Mouse (Mus musculus): ENCODE measurements at regions not wholly inside any gene's neighbourhood (a gene's known extent, or its start where the extent isn't known, plus 50 kb on each side); places are given as distances from the start of the nearest gene placed in this dataset.
A peak's percentile ranks its signal among the peaks of the same experiment; 100 is the strongest.

GRCm38 (mm10) chrX:99402841-99403520 lies 68.1 kb downstream of the Pja1 start:
- Histone ChIP-seq H3K27ac (no peak overlapping the region), H3K9ac (replicated peaks; ENCODE audit: low read length) (no peak overlapping the region), H3K4me1 (ENCODE audit: insufficient read depth, low read length) (no peaks in the 10 kb centered on the region), H3K4me3 (ENCODE audit: low read length) (no peak overlapping the region), H3K27me3 (ENCODE audit: insufficient read depth, low read length) (no peaks in the 10 kb centered on the region), H3K36me3 (ENCODE audit: insufficient read depth, low read length) (no peaks in the 10 kb centered on the region), H3K4me2 (ENCODE audit: low read depth, low read length) (no peak overlapping the region), H3K9me3 (ENCODE audit: low read length) (no peaks in the 10 kb centered on the region)
- DNase-seq (ENCODE audit: low spot score) (no peak), ATAC-seq (peak; percentile 45; the same call in 1 of the 2 replicates)
- WGBS, result 51% methylated on average over 9 of the region's 9 CpGs
- peak; percentile 61 for TF ChIP-seq CTCF (IDR thresholded peaks at IDR 0.05; ENCODE audit: low read depth)

GRCm38 (mm10) chrX:99397344-99397743 lies 73.7 kb downstream of the Pja1 start:
- Histone ChIP-seq H3K4me1 (ENCODE audit: insufficient read depth, low read length) (no peaks in the 10 kb centered on the region), H3K27ac (no peak overlapping the region), H3K9ac (replicated peaks; ENCODE audit: low read length) (no peak overlapping the region), H3K4me2 (ENCODE audit: low read depth, low read length) (no peak overlapping the region), H3K36me3 (ENCODE audit: insufficient read depth, low read length) (no peaks in the 10 kb centered on the region), H3K4me3 (ENCODE audit: low read length) (no peak overlapping the region), H3K9me3 (ENCODE audit: low read length) (no peaks in the 10 kb centered on the region), H3K27me3 (ENCODE audit: insufficient read depth, low read length) (0 out of 2 replicates have a peak, but pooled peaks cover 5% of the 10 kb centered on the region)
- ATAC-seq (no peak), DNase-seq (ENCODE audit: low spot score) (no peak)
- 41% methylated on average over 8 of the region's 8 CpGs for WGBS
- no peak for TF ChIP-seq CTCF (IDR thresholded peaks at IDR 0.05; ENCODE audit: low read depth)

GRCm38 (mm10) chrX:99396180-99396579 lies 74.9 kb downstream of the Pja1 start:
- H3K9ac ChIP-seq (replicated peaks; ENCODE audit: low read length), result no peak overlapping the region
- no peaks in the 10 kb centered on the region for H3K36me3 ChIP-seq (ENCODE audit: insufficient read depth, low read length)
- no peak overlapping the region for H3K4me3 ChIP-seq (ENCODE audit: low read length)
- TF ChIP-seq CTCF (IDR thresholded peaks at IDR 0.05; ENCODE audit: low read depth), result no peak
- no peak for DNase-seq (ENCODE audit: low spot score)
- WGBS, result 61% methylated on average over 6 of the region's 6 CpGs
- no peak overlapping the region for H3K27ac ChIP-seq
- H3K9me3 ChIP-seq (ENCODE audit: low read length), result no peaks in the 10 kb centered on the region
- no peak overlapping the region for H3K4me2 ChIP-seq (ENCODE audit: low read depth, low read length)
- no peaks in the 10 kb centered on the region for H3K4me1 ChIP-seq (ENCODE audit: insufficient read depth, low read length)
- no peak for ATAC-seq
- H3K27me3 ChIP-seq (ENCODE audit: insufficient read depth, low read length), result 0 out of 2 replicates have a peak, but pooled peaks cover 5% of the 10 kb centered on the region

GRCm38 (mm10) chrX:99395067-99395466 lies 76.0 kb downstream of the Pja1 start:
- no peak for TF ChIP-seq CTCF (IDR thresholded peaks at IDR 0.05; ENCODE audit: low read depth)

GRCm38 (mm10) chrX:99391628-99392027 lies 79.4 kb downstream of the Pja1 start:
- ATAC-seq, result no peak
- WGBS, result 72% methylated on average over 6 of the region's 6 CpGs
- DNase-seq (ENCODE audit: low spot score), result no peak

More at GRCm38 (mm10) chrX:99395067-99395466, 76.0 kb downstream of the Pja1 start:
- DNase-seq (ENCODE audit: low spot score) (no peak), ATAC-seq (no peak)
- H3K9ac ChIP-seq (replicated peaks; ENCODE audit: low read length), result no peak overlapping the region
- H3K27me3 ChIP-seq (ENCODE audit: insufficient read depth, low read length), result 0 out of 2 replicates have a peak, but pooled peaks cover 5% of the 10 kb centered on the region
- 83% methylated on average over 3 of the region's 3 CpGs for WGBS
- H3K9me3 ChIP-seq (ENCODE audit: low read length), result no peaks in the 10 kb centered on the region
- no peak overlapping the region for H3K4me3 ChIP-seq (ENCODE audit: low read length)
- no peak overlapping the region for H3K4me2 ChIP-seq (ENCODE audit: low read depth, low read length)
- H3K36me3 ChIP-seq (ENCODE audit: insufficient read depth, low read length), result no peaks in the 10 kb centered on the region
- H3K27ac ChIP-seq, result no peak overlapping the region
- no peaks in the 10 kb centered on the region for H3K4me1 ChIP-seq (ENCODE audit: insufficient read depth, low read length)

GRCm38 (mm10) chrX:99390462-99390838 lies 80.6 kb downstream of the Pja1 start:
- ATAC-seq, result 0 out of 2 replicates have a peak, but pooled peaks have one; percentile 15
- Histone ChIP-seq H3K4me3 (ENCODE audit: low read length) (no peak overlapping the region), H3K27ac (no peak overlapping the region), H3K4me2 (ENCODE audit: low read depth, low read length) (no peak overlapping the region), H3K27me3 (ENCODE audit: insufficient read depth, low read length) (peaks cover 5% of the 10 kb centered on the region; the same call in 1 of the 2 replicates), H3K4me1 (ENCODE audit: insufficient read depth, low read length) (no peaks in the 10 kb centered on the region), H3K36me3 (ENCODE audit: insufficient read depth, low read length) (no peaks in the 10 kb centered on the region), H3K9ac (replicated peaks; ENCODE audit: low read length) (no peak overlapping the region), H3K9me3 (ENCODE audit: low read length) (no peaks in the 10 kb centered on the region)
- no peak for TF ChIP-seq CTCF (IDR thresholded peaks at IDR 0.05; ENCODE audit: low read depth)
- no peak for DNase-seq (ENCODE audit: low spot score)
- 62% methylated on average over 2 of the region's 2 CpGs for WGBS

More at GRCm38 (mm10) chrX:99391628-99392027, 79.4 kb downstream of the Pja1 start:
- 0 out of 2 replicates have a peak, but pooled peaks cover 5% of the 10 kb centered on the region for H3K27me3 ChIP-seq (ENCODE audit: insufficient read depth, low read length)
- H3K4me1 ChIP-seq (ENCODE audit: insufficient read depth, low read length), result no peaks in the 10 kb centered on the region
- H3K4me2 ChIP-seq (ENCODE audit: low read depth, low read length), result no peak overlapping the region
- no peaks in the 10 kb centered on the region for H3K36me3 ChIP-seq (ENCODE audit: insufficient read depth, low read length)
- H3K4me3 ChIP-seq (ENCODE audit: low read length), result no peak overlapping the region
- no peak for TF ChIP-seq CTCF (IDR thresholded peaks at IDR 0.05; ENCODE audit: low read depth)
- H3K9ac ChIP-seq (replicated peaks; ENCODE audit: low read length), result no peak overlapping the region
- no peaks in the 10 kb centered on the region for H3K9me3 ChIP-seq (ENCODE audit: low read length)
- H3K27ac ChIP-seq, result no peak overlapping the region
